Mouse (Mus musculus) CD8-positive naive resting alpha-beta T cell, adult 2 months (primary cell): Measurements from ENCODE around the gene Slc4a4.

Source experiments
- DNase-seq, 2 experiments: peaks; one replicate each; pipeline ENCODE4 v3.0.0; 2022; ENCODE audit warnings: low read depth in 2 of 2, low spot score in 2 of 2

Gene Slc4a4

GRCm38 (mm10) chr5:88997277-88997676 is 110.7 kb downstream of the Slc4a4 start:
- no peak for DNase-seq

GRCm38 (mm10) chr5:88999793-89000192 is 113.2 kb downstream of the Slc4a4 start:
- no peak for DNase-seq

- DNase-seq: no peak
These were observed 114.0 kb downstream of the Slc4a4 start for GRCm38 (mm10) chr5:89000598-89000997.

GRCm38 (mm10) chr5:89010116-89010515 is 123.5 kb downstream of the Slc4a4 start:
- no peak for DNase-seq

GRCm38 (mm10) chr5:89012456-89012855 is 125.8 kb downstream of the Slc4a4 start:
- no peak for DNase-seq

DNA sequence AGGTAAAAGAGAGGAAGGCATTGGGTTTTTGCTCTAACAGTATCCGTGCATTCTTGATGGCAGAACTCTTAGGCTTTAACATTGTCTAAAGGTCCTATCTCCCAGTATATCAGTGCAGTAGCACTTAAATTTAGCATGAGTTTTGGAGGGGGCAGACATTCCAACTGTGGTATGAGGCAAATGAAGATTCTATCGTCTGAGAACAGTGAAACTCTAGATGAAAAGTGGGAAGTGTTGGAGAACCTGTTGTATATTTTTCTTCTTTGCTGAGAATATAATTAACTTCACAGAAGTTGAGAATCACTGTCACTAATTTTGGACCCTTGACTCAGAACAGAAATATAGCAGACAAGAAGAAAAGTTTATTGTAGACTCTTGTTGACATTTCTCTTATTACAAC is 128.2 kb downstream of the Slc4a4 start:
- no peak for DNase-seq

- DNase-seq: no peak
These were observed 129.3 kb downstream of the Slc4a4 start for GRCm38 (mm10) chr5:89015878-89016277.

- DNase-seq: no peak
These were observed 131.9 kb downstream of the Slc4a4 start for GRCm38 (mm10) chr5:89018537-89018936.

DNA sequence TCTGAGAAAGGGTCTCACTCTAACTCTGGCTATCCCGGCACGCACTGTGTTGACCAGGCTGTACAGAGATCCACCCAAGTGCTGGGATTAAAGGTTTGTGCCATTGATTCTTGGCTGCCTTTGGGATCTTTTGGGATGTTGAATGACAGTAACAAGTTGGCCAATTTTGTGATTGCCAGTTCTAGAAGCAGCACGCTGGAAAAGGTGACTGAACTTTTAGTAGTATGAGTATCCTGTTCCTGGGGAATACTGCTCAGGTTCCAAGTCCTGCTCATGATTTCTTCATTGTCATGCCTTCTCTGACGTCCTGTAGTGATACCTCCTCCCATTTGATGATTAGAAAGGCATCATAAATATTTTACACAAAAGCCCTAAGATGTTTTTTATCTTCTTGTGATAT is 137.8 kb downstream of the Slc4a4 start:
- no peak for DNase-seq

- DNase-seq: no peak
These were observed 141.0 kb downstream of the Slc4a4 start for GRCm38 (mm10) chr5:89027518-89028085.

DNA sequence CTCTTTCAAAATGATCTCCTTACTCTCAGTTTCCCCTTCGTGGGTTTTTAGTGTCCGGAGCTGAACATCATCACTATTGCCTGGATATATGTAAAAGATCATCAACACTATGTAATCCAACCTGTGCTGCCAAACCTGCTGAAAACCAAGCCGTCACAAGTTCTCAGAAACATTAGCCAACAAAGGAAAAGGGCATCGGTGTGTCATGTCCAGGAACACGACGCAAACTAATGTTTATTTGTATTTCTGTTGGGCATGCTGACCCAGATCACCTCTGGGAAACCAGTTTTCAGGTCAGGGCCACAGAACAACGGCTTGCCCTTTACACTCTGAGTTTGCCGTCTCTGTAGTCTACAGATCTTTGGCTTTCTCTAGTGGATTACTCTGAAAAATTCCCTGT is 146.0 kb downstream of the Slc4a4 start:
- no peak for DNase-seq

- no peak for DNase-seq
These were observed 146.6 kb downstream of the Slc4a4 start for GRCm38 (mm10) chr5:89033256-89033655.

- DNase-seq: peak; percentile 21 to 25
These were observed 149.5 kb downstream of the Slc4a4 start for GRCm38 (mm10) chr5:89036147-89036546.

- DNase-seq: no peak
These were observed 154.2 kb downstream of the Slc4a4 start for GRCm38 (mm10) chr5:89040814-89041213.

GRCm38 (mm10) chr5:89043846-89044245 is 157.2 kb downstream of the Slc4a4 start:
- no peak for DNase-seq

GRCm38 (mm10) chr5:89044801-89045200 is 158.2 kb downstream of the Slc4a4 start:
- peak; percentile 36 to 39 for DNase-seq

DNA sequence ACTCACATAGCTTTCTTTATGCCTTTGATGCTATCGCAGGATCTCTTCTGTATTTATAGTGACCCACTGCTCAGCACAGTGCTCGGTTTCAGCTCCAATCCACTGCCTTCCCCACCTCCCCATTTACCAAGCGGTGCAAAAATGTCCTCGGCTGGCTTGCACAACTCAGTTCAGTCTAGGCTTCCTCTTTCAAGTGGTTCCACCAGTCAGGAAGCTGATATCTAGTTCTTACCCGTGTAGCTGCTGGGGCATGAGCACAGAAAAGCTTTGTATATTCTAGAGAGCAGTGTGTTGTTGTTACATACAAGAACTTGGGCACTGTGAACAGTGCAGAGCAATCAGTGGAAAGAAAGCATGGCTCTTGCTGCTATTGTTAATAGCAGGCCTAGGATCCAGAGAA is 165.0 kb downstream of the Slc4a4 start:
- DNase-seq: peak; percentile 8 to 19

DNA sequence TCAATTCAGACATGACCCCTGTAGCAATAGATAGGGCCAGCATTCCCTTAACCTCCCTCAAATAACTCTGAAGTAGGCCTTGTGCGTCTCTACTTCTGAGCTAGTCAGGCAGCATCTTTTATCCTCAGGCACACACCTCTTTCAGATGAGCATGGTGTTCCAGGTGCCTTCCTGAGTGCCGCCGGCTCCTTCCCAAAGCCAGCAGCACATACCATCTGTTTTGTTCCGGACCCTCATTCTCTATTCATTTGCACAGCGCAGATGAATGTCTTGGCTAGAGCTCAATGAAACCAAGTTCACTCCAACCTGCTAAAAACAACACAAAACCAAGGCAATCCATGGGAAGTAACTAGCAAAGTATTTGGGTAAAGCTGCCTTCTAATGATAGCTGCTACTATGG is 165.6 kb downstream of the Slc4a4 start:
- no peak for DNase-seq

DNA sequence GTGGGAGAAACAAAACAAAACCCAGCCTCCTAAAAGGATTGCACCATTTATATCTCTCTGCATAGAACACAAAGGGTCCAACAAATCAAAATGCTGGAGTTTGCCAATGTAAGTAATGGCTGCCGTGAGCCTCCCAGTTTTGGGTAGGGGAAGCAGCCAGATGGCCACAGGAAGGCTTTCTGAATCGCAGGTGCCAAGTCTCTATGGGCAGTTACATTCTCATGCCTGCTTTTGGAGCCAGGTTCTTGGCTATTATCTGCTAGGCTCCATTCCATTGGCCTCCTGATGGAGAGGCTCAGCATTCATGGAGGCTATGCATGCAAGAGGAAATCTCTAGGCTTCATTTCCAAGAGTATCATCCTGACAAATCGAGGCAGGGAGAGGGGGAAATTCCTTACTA is 169.0 kb downstream of the Slc4a4 start:
- no peak for DNase-seq

- no peak for DNase-seq
These were observed 169.8 kb downstream of the Slc4a4 start for GRCm38 (mm10) chr5:89056370-89056769.

DNA sequence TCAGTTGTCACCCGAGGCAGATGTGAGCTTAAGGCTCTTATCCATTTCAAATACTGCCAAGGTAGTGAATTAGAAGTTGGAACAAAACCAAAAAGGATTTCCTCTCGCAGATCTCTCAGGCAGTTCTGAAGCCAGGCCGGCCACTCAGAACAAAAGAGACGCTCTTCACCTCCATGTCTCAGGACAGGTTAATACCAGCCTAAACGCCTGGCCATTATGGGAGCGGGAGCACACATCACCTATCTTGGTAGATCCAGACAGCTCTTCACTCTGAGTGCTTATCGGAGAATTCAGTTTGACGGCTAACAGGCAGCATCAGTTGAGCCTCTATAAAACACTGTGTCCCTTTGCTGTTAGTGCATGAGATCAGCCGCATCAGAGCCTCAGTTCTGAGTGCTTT is 174.5 kb downstream of the Slc4a4 start:
- no peak for DNase-seq

- no peak for DNase-seq
These were observed 175.7 kb downstream of the Slc4a4 start for GRCm38 (mm10) chr5:89062286-89062685.

GRCm38 (mm10) chr5:89067111-89067510 is 180.5 kb downstream of the Slc4a4 start:
- DNase-seq: no peak

- no peak for DNase-seq
These were observed 181.5 kb downstream of the Slc4a4 start for GRCm38 (mm10) chr5:89068072-89068471.
